Mouse (Mus musculus): ENCODE results near the gene Mphosph9.

GRCm38 (mm10) chr5:124248845-124249613 is 78.7 kb downstream of the Mphosph9 start:
- no peak for TF ChIP-seq CTCF (IDR thresholded peaks at IDR 0.05; ENCODE audit: control insufficient read depth, insufficient read depth, low read length)
- no peak for TF ChIP-seq POLR2A (IDR thresholded peaks at IDR 0.05; ENCODE audit: borderline replicate concordance, control insufficient read depth, low read depth, low read length)

Data from bone marrow, adult 2 months (tissue).